Mouse (Mus musculus) liver, embryonic 11.5 days (tissue): ENCODE measurements at regions not wholly inside any gene's neighbourhood (a gene's known extent, or its start where the extent isn't known, plus 50 kb on each side); places are given as distances from the start of the nearest gene placed in this dataset.

Experiments used
- ATAC-seq: fragments of 200-750 bp; cut with Nextera tagmentation; replicated peaks from 2 replicates; pipeline ENCODE4 v1.8.0; 2017; ENCODE audit warnings: moderate number of reproducible peaks, mild to moderate bottlenecking, moderate TSS enrichment, moderate library complexity; ENCODE audit not compliant: low FRiP score
- DNase-seq: peaks from one replicate; pipeline ENCODE4 v3.0.0-alpha.2; 2017; ENCODE audit warnings: low spot score
- H3K27ac ChIP-seq: fragments of 300-500 bp; sonication (generic); 2 replicates; pipeline ENCODE4 v1.5.1; 2014; ENCODE audit warnings: mild to moderate bottlenecking, low read depth, low read length, control low read depth
- H3K27me3 ChIP-seq: fragments of 300-500 bp; sonication (generic); replicated peaks from 2 replicates; pipeline ENCODE4 v1.6.1; 2014; ENCODE audit warnings: low read length, mixed read lengths; ENCODE audit not compliant: control insufficient read depth, insufficient read depth
- H3K36me3 ChIP-seq: fragments of 300-500 bp; sonication (generic); 2 replicates; pipeline ENCODE4 v1.6.1; 2014; ENCODE audit warnings: mild to moderate bottlenecking, low read length, moderate library complexity, mixed read lengths; ENCODE audit not compliant: control insufficient read depth, insufficient read depth
- H3K4me1 ChIP-seq: fragments of 300-500 bp; sonication (generic); replicated peaks from 2 replicates; pipeline ENCODE4 v1.6.1; 2014; ENCODE audit warnings: low read length, mixed read lengths; ENCODE audit not compliant: control insufficient read depth, insufficient read depth
- H3K4me2 ChIP-seq: fragments of 300-500 bp; sonication (generic); 2 replicates; pipeline ENCODE4 v1.6.1; 2014; ENCODE audit warnings: mild to moderate bottlenecking, control low read depth, moderate library complexity
- H3K4me3 ChIP-seq: fragments of 300-500 bp; sonication (generic); 2 replicates; pipeline ENCODE4 v1.5.1; 2014; ENCODE audit warnings: low read depth, low read length, control low read depth
- H3K9ac ChIP-seq: fragments of 300-500 bp; sonication (generic); 2 replicates; pipeline ENCODE4 v1.6.1; 2014; ENCODE audit warnings: low read depth, low read length, control low read depth
- H3K9me3 ChIP-seq: fragments of 300-500 bp; sonication (generic); 2 replicates; pipeline ENCODE4 v1.6.1; 2016; ENCODE audit warnings: low read length, inconsistent platforms, mixed read lengths; ENCODE audit not compliant: control insufficient read depth
- whole genome bisulfite sequencing: fragments of 180-500 bp; shearing (Covaris S2); extraction: QIAGEN DNeasy Blood & Tissue Kit; methylation state at CpG from one replicate; pipeline ENCODE4 v1.1.7; 2014; 5-methylcytosine and 5-hydroxymethylcytosine counted together

DNA sequence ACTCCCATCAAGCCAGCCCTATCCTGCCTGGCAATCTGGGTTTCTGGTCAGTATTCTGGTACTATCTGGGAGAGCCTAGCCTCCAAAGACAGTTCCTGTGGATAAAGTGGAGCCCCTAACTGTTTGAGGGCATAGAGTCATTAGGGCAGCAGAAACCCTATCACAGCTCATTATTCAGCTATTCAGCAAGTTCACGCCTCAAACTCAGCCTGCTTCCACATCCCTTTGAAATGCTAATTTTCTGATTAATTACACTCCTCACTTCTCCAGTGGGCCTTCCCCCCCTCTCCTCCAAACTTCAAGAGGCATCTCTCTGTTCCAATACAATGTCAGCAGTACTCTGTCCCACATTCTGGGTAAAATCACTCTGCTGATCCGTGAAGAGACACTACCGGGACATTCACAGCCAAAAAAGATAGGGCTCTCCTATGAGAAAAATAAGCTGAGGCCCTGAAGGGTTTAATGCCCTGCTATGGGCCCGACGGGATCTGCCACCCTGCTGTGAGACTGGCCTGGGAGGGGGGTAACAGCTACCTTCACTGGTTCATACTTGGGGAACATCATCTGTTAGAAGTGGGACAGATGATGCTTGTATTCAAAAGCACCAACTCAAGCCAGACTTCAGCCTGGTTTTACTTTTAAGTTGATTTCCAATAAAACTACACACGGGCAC, 220.0 kb upstream of the Zdhhc25 start:
- H3K4me1 ChIP-seq: no peaks in the 10 kb centered on the region
- H3K4me3 ChIP-seq: no peak overlapping the region
- no peaks in the 10 kb centered on the region; the same call in 1 of the 2 replicates for H3K27me3 ChIP-seq
- no peaks in the 10 kb centered on the region for H3K9me3 ChIP-seq
- ATAC-seq (no peak), DNase-seq (no peak)
- 27% methylated on average over 6 of the region's 6 CpGs for WGBS
- no peak overlapping the region for H3K27ac ChIP-seq
- no peak overlapping the region for H3K4me2 ChIP-seq
- H3K9ac ChIP-seq: no peak overlapping the region
- H3K36me3 ChIP-seq: no peaks in the 10 kb centered on the region

DNA sequence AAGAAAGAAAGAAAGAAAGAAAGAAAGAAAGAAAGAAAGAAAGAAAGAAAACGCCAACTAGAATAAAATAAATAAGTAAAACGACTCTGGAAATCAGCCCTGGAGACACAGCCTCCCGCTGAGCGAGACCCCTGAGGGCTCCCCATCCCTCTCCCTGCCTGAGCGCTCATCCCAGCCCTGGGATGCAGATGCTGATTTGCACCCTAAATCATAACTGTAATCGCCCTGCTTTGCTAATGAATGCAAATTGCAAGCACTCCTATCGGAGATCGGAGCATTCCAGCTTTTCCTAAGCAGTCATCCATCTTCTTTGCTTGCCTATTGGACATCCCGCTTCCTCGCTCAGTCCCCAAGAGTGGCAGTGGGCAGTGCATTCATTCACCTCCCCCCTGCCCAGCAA, 218.7 kb upstream of the Zdhhc25 start:
- Histone ChIP-seq H3K27me3 (no peaks in the 10 kb centered on the region; the same call in 1 of the 2 replicates), H3K9me3 (no peaks in the 10 kb centered on the region), H3K27ac (no peak overlapping the region), H3K36me3 (no peaks in the 10 kb centered on the region), H3K4me1 (no peaks in the 10 kb centered on the region), H3K9ac (no peak overlapping the region), H3K4me2 (no peak overlapping the region), H3K4me3 (no peak overlapping the region)
- no peak for ATAC-seq
- DNase-seq: no peak
- WGBS: 40% methylated on average over 10 of the region's 10 CpGs

GRCm38 (mm10) chr15:88385943-88386342, 214.2 kb upstream of the Zdhhc25 start:
- no peaks in the 10 kb centered on the region for H3K4me1 ChIP-seq
- no peak overlapping the region for H3K27ac ChIP-seq
- no peak overlapping the region for H3K4me3 ChIP-seq
- ATAC-seq (no peak), DNase-seq (no peak)
- H3K9me3 ChIP-seq: peaks cover 4% of the 10 kb centered on the region; the same call in 1 of the 2 replicates
- H3K9ac ChIP-seq: no peak overlapping the region
- no peaks in the 10 kb centered on the region for H3K36me3 ChIP-seq
- 77% methylated on average over 2 of the region's 2 CpGs for WGBS
- H3K4me2 ChIP-seq: no peak overlapping the region
- no peaks in the 10 kb centered on the region for H3K27me3 ChIP-seq

DNA sequence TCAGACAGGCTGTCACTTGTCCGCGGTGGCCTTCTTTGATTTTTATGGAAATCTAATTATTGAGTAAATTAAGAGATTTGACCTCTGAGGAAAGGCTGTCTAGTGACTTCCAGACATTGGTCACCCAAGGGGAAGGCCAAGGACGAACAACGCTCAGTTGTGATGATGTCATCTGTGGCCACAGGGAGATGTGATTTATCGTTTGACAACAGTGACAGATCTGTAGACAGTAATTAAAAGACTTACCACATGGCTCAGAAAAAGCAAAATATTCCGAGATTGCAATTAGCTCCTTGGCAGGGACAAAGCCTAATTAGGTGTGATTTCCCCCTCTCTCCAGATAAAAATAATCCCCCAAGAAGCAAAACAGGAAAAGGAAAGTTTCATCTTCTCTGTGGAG, 213.4 kb upstream of the Zdhhc25 start:
- no peak overlapping the region for H3K4me2 ChIP-seq
- H3K27ac ChIP-seq: no peak overlapping the region
- peaks cover 4% of the 10 kb centered on the region; the same call in 1 of the 2 replicates for H3K9me3 ChIP-seq
- H3K9ac ChIP-seq: no peak overlapping the region
- H3K4me3 ChIP-seq: no peak overlapping the region
- WGBS: 77% methylated on average over 6 of the region's 6 CpGs
- H3K4me1 ChIP-seq: no peaks in the 10 kb centered on the region
- no peaks in the 10 kb centered on the region for H3K36me3 ChIP-seq
- no peaks in the 10 kb centered on the region for H3K27me3 ChIP-seq
- no peak for DNase-seq
- ATAC-seq: no peak

GRCm38 (mm10) chr15:88391822-88392221, 208.3 kb upstream of the Zdhhc25 start:
- Histone ChIP-seq H3K9ac (no peak overlapping the region), H3K4me1 (no peaks in the 10 kb centered on the region), H3K4me2 (no peak overlapping the region), H3K27me3 (no peaks in the 10 kb centered on the region), H3K4me3 (no peak overlapping the region), H3K27ac (no peak overlapping the region), H3K9me3 (peaks cover 4% of the 10 kb centered on the region; the same call in 1 of the 2 replicates), H3K36me3 (no peaks in the 10 kb centered on the region)
- ATAC-seq (no peak), DNase-seq (no peak)
- WGBS: 77% methylated on average over 15 of the region's 15 CpGs

DNA sequence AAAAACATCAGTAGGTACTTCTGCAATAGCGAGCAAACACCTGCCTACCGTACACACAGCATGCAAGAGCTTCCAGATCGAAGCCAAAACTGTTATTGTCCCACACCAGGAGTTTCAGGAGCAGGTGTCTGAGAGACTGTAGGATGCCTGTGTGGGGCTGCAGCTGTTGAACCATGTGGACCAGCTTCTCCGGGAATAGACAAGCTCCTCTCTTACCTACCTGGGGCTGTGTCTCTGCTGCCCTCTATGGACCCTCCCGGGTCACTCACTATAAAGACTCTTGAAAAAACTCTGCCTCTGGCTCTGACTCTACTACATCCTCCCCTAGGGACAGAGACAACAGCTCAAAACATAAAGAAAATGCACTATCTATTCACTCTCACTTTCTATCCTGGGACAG, 201.0 kb upstream of the Zdhhc25 start:
- Histone ChIP-seq H3K4me2 (no peak overlapping the region), H3K9ac (no peak overlapping the region), H3K4me1 (no peaks in the 10 kb centered on the region), H3K36me3 (no peaks in the 10 kb centered on the region), H3K27ac (no peak overlapping the region), H3K9me3 (no peaks in the 10 kb centered on the region), H3K4me3 (no peak overlapping the region), H3K27me3 (no peaks in the 10 kb centered on the region)
- 52% methylated on average over 5 of the region's 5 CpGs for WGBS
- DNase-seq (no peak), ATAC-seq (no peak)

DNA sequence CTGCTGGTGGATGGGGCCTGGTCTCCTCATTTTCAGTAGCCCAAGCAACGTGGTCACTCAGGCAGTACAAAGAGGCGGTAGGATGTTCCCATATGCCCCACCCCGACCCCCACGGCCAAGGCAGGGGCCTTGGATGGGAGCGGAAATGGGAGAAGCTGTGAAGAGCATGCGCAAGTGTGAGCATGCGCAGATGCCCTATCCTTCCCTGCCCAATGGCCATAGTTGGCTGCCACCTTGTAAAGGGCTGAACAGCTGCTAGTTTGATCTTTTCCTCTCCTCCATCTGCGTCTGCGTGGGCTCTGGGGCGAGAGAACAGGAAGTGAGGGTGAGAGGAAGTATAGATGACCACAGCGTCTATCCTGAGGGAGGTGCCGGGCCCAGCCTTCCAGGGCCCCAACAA, 200.1 kb upstream of the Zdhhc25 start:
- ATAC-seq (no peak), DNase-seq (no peak)
- no peaks in the 10 kb centered on the region for H3K36me3 ChIP-seq
- no peaks in the 10 kb centered on the region for H3K4me1 ChIP-seq
- no peak overlapping the region for H3K4me2 ChIP-seq
- H3K4me3 ChIP-seq: no peak overlapping the region
- 61% methylated on average over 12 of the region's 12 CpGs for WGBS
- H3K9me3 ChIP-seq: no peaks in the 10 kb centered on the region
- no peak overlapping the region for H3K9ac ChIP-seq
- H3K27ac ChIP-seq: no peak overlapping the region
- H3K27me3 ChIP-seq: no peaks in the 10 kb centered on the region

GRCm38 (mm10) chr15:88400787-88401186, 199.3 kb upstream of the Zdhhc25 start:
- no peak overlapping the region for H3K4me2 ChIP-seq
- H3K27ac ChIP-seq: no peak overlapping the region
- ATAC-seq (no peak), DNase-seq (no peak)
- no peak overlapping the region for H3K4me3 ChIP-seq
- no peaks in the 10 kb centered on the region for H3K4me1 ChIP-seq
- H3K9ac ChIP-seq: no peak overlapping the region
- no peaks in the 10 kb centered on the region for H3K27me3 ChIP-seq
- H3K9me3 ChIP-seq: no peaks in the 10 kb centered on the region
- 59% methylated on average over 9 of the region's 9 CpGs for WGBS
- H3K36me3 ChIP-seq: no peaks in the 10 kb centered on the region
